Mouse (Mus musculus) lung, postnatal 10 days (tissue): ENCODE measurements around the gene Map2k5.

Source experiments
- DNase-seq: peaks from one replicate; pipeline ENCODE4 v3.0.0; 2021

Map2k5 gene

GRCm38 (mm10) chr9:63144502-63145248 is 233.0 kb downstream of the Map2k5 start:
- no peak for DNase-seq

DNA sequence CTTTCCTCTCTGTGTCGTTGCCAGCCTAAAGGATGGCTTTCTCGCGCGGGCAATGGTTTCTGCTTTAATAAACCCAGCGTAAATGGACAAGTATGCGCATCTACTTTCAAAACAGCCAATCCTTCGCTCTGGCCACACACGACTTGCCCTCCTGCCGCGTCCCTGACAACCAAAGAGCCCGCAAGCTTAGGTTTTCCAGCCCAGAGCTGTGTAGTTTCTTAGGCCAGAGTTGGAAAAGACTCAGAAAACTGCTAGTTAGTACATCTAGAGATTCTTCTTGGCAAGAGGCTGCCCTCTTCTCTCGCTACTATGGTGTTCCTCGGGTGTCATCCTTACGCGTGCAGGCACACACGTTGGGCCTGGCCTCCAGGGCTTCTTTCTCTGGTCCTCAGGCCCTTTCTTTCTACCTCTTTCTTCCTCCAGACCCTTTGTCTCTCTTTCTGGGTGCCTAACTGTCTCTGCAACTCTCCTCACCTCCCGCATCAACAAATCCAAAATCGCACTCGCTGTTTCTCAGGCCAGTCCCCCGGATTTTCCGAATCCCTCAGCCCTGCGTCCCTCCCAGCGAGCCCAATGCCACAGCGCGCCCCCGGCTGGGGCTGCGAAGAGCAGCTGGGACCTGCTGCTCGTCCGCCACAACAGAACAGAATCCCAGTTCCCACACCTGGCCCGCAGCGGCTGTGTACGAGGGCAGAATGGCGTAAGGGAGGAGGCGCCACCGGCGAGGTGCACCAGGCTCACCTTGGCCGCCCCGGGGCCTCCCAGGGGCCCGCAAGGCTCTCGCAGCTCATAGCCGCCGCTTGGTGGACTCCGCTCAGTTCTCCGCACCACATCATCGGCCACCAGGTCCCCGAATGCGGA is 233.8 kb downstream of the Map2k5 start:
- no peak for DNase-seq

- no peak for DNase-seq
These were observed 234.5 kb downstream of the Map2k5 start for GRCm38 (mm10) chr9:63143227-63143626.

- DNase-seq = no peak
These were observed 235.2 kb downstream of the Map2k5 start for GRCm38 (mm10) chr9:63142335-63143036.

DNA sequence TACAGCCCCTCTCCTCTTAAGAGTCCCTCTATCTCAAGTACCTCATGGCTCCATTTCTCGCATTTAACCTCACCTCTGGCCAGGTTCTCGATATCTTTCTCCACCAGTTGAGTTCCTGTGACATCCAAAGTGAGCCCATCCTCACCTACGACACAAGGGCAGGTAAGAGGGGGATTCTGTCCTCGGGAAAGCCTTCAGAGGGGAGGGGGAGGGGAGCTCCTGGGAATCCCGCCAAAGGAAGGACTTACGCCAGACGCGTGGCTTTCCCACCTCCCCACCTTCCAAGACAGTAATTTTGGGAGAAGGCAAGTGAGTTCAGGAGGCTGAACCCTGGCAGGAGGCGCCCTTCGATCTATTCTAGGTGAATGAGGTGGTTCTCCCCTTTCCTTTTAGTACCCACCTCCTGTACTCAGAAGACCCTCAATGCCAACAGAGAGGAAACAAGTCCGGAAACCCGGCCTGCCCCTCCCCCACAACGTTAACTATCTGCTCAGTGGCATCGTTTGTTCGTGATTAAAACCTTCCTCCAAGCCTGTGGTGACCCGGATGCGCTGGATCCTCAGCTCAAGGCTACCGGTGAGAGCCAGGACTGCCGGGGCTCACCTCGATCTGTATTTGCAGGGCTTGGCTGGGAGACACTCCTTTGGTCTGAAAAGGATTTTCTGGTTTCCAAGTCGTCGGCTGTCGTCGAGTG is 235.9 kb downstream of the Map2k5 start:
- no peak for DNase-seq

GRCm38 (mm10) chr9:63140211-63140610 is 237.5 kb downstream of the Map2k5 start:
- no peak for DNase-seq

DNA sequence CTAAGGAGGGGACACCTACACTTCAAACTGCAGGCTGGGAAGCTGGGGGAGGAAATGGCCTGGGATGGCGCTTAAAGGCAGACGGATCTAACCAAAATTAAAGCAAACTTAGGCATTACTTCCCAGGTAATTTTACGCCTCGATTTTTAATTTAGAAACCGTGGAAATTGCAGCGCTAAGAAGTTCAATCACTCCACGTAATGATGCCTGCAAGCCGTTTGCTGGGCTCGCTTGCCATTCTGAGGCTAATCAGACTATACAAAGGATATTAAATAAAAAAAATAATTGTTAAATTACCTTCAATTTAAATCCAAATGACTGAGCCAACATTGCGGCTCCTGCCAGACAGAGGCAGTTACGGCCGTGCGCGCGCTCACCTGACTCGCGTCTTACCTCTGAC is 238.0 kb downstream of the Map2k5 start:
- no peak for DNase-seq

DNA sequence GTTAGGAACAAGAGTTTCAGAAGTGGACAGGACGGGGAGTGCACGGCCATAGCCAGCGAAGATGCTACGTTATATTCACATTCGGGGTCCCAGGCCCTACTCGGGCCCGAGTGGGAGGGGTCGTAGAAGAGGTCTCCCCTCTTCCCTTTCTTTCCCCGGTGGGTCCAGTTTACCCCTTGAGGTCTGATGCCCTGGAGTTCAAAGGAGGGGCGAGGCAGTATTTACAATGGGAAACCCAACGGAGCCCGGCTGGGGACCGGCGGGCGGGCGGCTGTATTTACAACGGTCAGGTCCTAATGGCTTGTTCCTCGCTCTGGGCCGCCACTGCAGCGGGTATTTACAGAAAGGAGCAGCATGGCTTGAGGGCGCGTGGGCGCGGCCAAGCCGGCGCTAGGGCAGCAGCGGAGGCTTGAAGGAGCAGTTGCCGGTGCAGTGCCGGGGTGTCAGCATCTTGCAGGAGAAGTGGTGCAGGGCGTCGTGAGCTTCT is 239.2 kb downstream of the Map2k5 start:
- DNase-seq = no peak

DNA sequence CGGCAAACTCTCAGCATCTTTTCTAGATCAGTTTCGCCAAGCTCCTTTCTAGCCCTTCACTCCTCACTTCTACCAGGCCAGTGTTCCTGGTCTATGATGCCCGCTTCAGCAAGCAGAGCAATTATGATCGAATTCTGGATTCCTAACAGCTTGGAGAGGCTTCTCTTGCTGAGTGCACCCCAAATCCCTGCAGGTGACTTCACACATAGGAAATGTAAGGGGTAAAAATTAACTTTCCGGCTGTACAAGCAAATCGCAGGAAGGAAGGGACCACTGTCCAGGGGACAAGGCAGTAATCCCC is 240.1 kb downstream of the Map2k5 start:
- no peak for DNase-seq

DNA sequence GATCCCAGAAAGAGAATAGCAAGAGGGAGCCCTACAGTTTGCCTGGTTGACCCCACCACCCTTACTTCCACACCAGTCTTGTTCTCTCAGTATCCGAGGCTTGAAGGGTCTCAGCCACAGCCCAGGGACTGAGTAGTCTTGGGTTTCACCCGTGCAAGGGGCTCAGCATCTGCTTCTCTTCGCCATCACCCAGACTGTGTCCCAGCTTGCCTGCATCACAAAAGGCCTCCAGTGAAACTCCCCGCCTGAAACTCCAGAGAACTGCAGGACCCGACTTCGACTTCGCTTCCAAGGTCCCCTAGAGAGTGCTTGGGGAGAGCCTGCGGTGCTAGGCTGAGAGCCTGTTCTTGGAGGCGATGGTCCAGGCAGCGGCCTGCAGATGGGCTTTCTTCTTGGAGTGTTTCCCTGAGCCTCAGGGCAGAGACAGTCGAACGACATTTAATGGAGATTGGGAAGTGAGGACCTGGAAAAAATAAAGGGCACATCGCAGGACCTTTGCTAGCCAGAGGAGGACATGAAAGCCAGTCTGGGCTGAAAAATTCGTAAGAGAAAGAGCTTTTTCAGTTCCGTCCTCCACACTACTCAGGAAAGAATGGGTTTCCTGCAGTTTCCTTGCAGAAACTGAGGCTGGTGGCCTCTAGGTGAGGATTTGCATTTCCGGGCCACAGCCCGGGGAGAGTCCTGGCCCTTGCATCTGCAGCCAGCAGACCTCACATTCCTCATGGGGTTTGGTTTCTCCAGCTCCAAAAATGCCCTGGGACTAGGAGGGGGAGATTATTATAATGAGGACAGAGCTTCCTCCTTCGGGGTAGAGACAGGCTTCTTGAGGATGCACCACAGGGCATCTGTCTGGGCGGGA is 240.7 kb downstream of the Map2k5 start:
- DNase-seq = no peak

GRCm38 (mm10) chr9:63136241-63136640 is 241.5 kb downstream of the Map2k5 start:
- DNase-seq = no peak

DNA sequence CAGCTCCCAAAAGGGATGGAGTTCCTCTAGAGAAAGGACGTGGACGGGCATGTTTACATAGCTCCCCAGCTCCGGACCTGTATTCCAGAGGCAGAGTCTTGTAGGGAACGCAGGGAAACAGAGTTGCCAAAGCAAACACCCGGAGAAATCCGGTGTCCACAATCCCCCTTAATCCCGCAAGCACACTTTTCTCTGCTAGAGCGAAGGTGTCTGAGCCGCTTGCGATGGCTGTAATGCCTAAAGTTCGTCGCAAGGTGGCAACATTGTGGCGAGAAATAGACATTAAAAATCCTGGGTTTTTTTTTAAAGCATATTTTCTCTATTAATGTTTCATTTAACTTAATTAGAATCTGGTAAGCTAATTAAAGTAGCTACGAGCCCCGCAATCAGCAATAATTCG is 241.9 kb downstream of the Map2k5 start:
- DNase-seq = peak; percentile 69

DNA sequence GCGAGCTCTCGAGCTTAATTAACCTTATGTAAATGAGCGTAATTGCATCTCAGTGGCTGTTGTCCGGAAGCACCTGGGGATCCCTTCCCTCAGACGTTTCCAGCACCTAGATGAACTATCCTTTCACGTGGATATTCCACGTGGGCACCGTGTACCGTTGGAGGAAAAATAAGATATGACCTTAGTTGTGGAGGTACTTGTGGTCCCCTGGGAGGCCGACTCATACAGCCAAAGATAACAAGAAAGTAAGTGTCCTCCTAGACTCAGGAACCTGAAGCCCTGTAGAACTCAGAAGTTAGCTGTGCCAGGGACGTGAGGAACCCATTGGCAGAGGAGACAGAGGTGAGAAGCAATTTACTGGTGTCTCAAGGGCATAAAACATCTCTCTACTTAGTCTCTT is 242.3 kb downstream of the Map2k5 start:
- DNase-seq = no peak

DNA sequence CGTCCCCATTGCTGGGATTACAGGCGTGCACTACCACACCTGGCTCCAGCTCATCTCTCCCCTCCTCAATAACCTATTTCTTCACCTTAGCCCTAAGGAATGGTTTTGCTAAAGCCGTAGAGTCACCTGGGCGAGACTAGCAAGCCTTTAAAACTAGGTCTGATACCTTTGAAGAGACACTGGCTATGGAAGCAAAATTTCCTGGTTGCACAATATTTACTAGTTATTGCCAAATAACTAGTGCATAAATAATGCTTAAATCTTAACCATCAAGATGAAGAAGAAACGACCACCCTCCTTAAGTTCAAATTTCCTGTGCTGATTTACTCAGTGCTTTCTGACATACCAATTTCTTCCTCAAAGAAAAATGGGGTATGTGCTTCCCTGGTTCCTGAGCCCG is 244.0 kb downstream of the Map2k5 start:
- DNase-seq = no peak

DNA sequence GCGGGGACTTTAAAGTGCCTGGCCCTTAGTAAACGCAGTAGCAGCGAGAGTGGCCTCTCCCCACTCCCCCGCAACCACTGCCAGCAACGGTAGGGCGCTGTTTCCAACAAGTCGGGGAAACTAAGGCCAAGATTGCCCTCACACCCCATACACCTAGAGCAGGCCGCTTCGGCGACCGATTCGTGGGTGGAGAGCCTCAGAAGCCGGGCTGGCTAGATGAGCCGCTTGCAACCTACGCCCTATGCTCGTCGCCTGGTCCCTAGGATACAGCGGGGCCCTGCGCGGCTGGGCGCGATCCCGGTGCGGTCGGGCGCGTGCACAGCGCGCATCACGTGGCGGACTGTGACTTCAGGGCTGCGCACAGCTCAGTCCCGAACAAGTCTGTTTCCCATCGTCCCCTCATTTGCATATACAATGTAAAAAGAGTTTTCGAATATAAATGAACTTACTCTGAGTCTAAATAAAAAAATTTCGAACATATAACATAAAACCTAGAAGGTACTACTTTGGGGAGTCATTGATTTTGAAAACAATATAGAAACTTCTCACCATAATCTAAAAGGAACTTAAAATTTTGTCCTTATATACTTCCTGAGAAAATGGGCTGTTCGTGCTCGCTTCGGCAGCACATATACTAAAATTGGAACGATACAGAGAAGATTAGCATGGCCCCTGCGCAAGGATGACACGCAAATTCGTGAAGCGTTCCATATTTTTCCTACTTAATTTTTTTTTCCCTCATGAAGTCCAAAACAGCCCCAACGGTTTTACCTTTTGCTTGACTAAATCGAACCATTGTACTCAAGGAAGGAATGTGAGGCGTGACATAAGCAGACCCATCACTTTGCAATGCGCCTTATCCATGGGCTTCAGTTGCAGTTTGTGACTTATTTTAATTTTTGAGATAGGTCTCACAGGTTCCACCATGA is 244.8 kb downstream of the Map2k5 start:
- DNase-seq = peak; percentile 96

- peak; percentile 44 for DNase-seq
These were observed 245.6 kb downstream of the Map2k5 start for GRCm38 (mm10) chr9:63131957-63132602.

- peak; percentile 74 for DNase-seq
These were observed 248.1 kb downstream of the Map2k5 start for GRCm38 (mm10) chr9:63129641-63130041.

DNA sequence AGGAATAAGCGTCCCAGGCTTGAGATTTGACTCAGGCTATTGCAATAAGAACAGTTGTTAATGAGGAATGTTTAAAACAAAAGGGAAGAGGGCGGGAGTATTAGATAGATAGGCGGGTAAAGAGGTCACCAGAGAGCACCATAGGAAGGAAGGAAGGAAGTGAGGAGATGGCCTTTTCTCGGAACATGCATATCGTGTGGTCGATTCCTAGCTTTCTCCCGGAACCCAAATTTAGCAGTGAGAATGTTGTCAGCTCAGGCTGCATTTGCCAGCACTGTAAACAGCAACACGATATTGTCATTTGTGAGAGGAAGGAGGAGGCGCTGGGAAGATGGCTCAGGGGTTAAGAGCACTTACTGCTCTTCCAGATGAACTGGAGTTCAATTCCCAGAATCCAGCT is 253.2 kb downstream of the Map2k5 start:
- no peak for DNase-seq

- DNase-seq = peak; percentile 95
These were observed 254.0 kb downstream of the Map2k5 start for GRCm38 (mm10) chr9:63123451-63124438.
